Mouse (Mus musculus) forelimb bud, embryonic 11.5 days (tissue): ENCODE results near the gene Txn1.
A peak's percentile ranks its signal among the peaks of the same experiment; 100 is the strongest.

Source experiments
- DNase-seq: peaks from one replicate; pipeline ENCODE4 v3.0.0-alpha.2; 2012; ENCODE audit warnings: low read depth, low spot score

Gene Txn1

GRCm38 (mm10) chr4:57956029-57956960 is at the start of gene Txn1:
TSS of gene Txn1 (minus strand) at chr4:57956411.
- DNase-seq, result peak; percentile 97

- no peak for DNase-seq
These were observed 47.3 kb upstream of the Txn1 start for GRCm38 (mm10) chr4:58003501-58003900.

GRCm38 (mm10) chr4:57991425-57991824 is 35.2 kb upstream of the Txn1 start:
- DNase-seq, result no peak

GRCm38 (mm10) chr4:57974400-57975117 is 18.3 kb upstream of the Txn1 start:
- DNase-seq, result no peak

- no peak for DNase-seq
These were observed 17.5 kb upstream of the Txn1 start for GRCm38 (mm10) chr4:57973592-57974268.

GRCm38 (mm10) chr4:57970285-57970684 is 14.1 kb upstream of the Txn1 start:
- no peak for DNase-seq

- DNase-seq, result no peak
These were observed 11.0 kb upstream of the Txn1 start for GRCm38 (mm10) chr4:57967195-57967594.

- no peak for DNase-seq
These were observed 9.3 kb upstream of the Txn1 start for GRCm38 (mm10) chr4:57965516-57965915.

- no peak for DNase-seq
These were observed 7.9 kb upstream of the Txn1 start for GRCm38 (mm10) chr4:57964143-57964542.

- no peak for DNase-seq
These were observed 2.8 kb upstream of the Txn1 start for GRCm38 (mm10) chr4:57959056-57959455.

GRCm38 (mm10) chr4:57958098-57958497 is 1.9 kb upstream of the Txn1 start:
- DNase-seq, result no peak

- no peak for DNase-seq
These were observed 1.2 kb upstream of the Txn1 start for GRCm38 (mm10) chr4:57957200-57958085.

GRCm38 (mm10) chr4:57955544-57955958 is 660 bp downstream of the Txn1 start:
- DNase-seq, result peak; percentile 59

GRCm38 (mm10) chr4:57954991-57955390 is 1.2 kb downstream of the Txn1 start:
- no peak for DNase-seq

- DNase-seq, result no peak
These were observed 1.6 kb downstream of the Txn1 start for GRCm38 (mm10) chr4:57954580-57954979.

GRCm38 (mm10) chr4:57953796-57954195 is 2.4 kb downstream of the Txn1 start:
- DNase-seq, result no peak

GRCm38 (mm10) chr4:57952891-57953290 is 3.3 kb downstream of the Txn1 start:
- no peak for DNase-seq

GRCm38 (mm10) chr4:57952416-57952815 is 3.8 kb downstream of the Txn1 start:
- no peak for DNase-seq

- no peak for DNase-seq
These were observed 6.3 kb downstream of the Txn1 start for GRCm38 (mm10) chr4:57949866-57950265.

- no peak for DNase-seq
These were observed 8.7 kb downstream of the Txn1 start for GRCm38 (mm10) chr4:57947476-57947875.

- DNase-seq, result no peak
These were observed 9.2 kb downstream of the Txn1 start for GRCm38 (mm10) chr4:57947036-57947435.
